Mouse (Mus musculus): ENCODE data around the gene Ubash3a. TPM values are rescaled to one million over a fixed set of nuclear protein-coding genes. Genes with fewer than 3 reads are reported as not detected.

The Ubash3a gene
- polyA plus RNA-seq (2014; fragmentation: Nextera tagmentation; extraction: Ambion mirVana): 0.11 and 0.36 TPM in 2 replicates

GRCm38 (mm10) chr17:31207771-31208334 lies at the start of gene Ubash3a:
Gene Ubash3a (plus strand): TSS chr17:31207873.
- Histone ChIP-seq H3K4me2 (ENCODE audit: low read depth, low read length) (no peak within 1 kb of the TSS), H3K27ac (replicated peaks; ENCODE audit: low read depth, low read length) (no peak within 1 kb of the TSS), H3K9me3 (replicated peaks; ENCODE audit: control insufficient read depth, low read length) (no peaks in the 10 kb centered on the region), H3K4me3 (ENCODE audit: low read depth, low read length) (no peak within 1 kb of the TSS), H3K36me3 (replicated peaks; ENCODE audit: control insufficient read depth, insufficient read depth, low read depth, low read length) (no peaks in the 10 kb centered on the region), H3K27me3 (ENCODE audit: control insufficient read depth, insufficient read depth, low read length) (no peaks in the 10 kb centered on the region), H3K4me1 (ENCODE audit: control insufficient read depth, insufficient read depth, low read length) (no peaks in the 10 kb centered on the region), H3K9ac (replicated peaks; ENCODE audit: low read length) (no peak within 1 kb of the TSS)
- 74% methylated on average over 12 of the region's 12 CpGs for WGBS
- ATAC-seq (replicated peaks; ENCODE audit: insufficient number of reproducible peaks, low FRiP score, low TSS enrichment, low read depth) (no peak), DNase-seq (ENCODE audit: low spot score) (no peak)

- ATAC-seq (replicated peaks; ENCODE audit: insufficient number of reproducible peaks, low FRiP score, low TSS enrichment, low read depth): no peak
- Histone ChIP-seq H3K9ac (replicated peaks; ENCODE audit: low read length) (no peak overlapping the region), H3K27me3 (ENCODE audit: control insufficient read depth, insufficient read depth, low read length) (no peaks in the 10 kb centered on the region), H3K27ac (replicated peaks; ENCODE audit: low read depth, low read length) (no peak overlapping the region), H3K4me1 (ENCODE audit: control insufficient read depth, insufficient read depth, low read length) (no peaks in the 10 kb centered on the region), H3K9me3 (replicated peaks; ENCODE audit: control insufficient read depth, low read length) (no peaks in the 10 kb centered on the region), H3K4me3 (ENCODE audit: low read depth, low read length) (no peak overlapping the region), H3K4me2 (ENCODE audit: low read depth, low read length) (no peak overlapping the region), H3K36me3 (replicated peaks; ENCODE audit: control insufficient read depth, insufficient read depth, low read depth, low read length) (no peaks in the 10 kb centered on the region)
- no peak for DNase-seq (ENCODE audit: low spot score)
- 77% methylated on average over 6 of the region's 6 CpGs for WGBS
Observed at GRCm38 (mm10) chr17:31157921-31158320, 49.8 kb upstream of the Ubash3a start.

GRCm38 (mm10) chr17:31160291-31160690 lies 47.4 kb upstream of the Ubash3a start:
- no peak for ATAC-seq (replicated peaks; ENCODE audit: insufficient number of reproducible peaks, low FRiP score, low TSS enrichment, low read depth)
- Histone ChIP-seq H3K9me3 (replicated peaks; ENCODE audit: control insufficient read depth, low read length) (no peaks in the 10 kb centered on the region), H3K4me1 (ENCODE audit: control insufficient read depth, insufficient read depth, low read length) (no peaks in the 10 kb centered on the region), H3K4me2 (ENCODE audit: low read depth, low read length) (no peak overlapping the region), H3K4me3 (ENCODE audit: low read depth, low read length) (no peak overlapping the region), H3K9ac (replicated peaks; ENCODE audit: low read length) (no peak overlapping the region), H3K36me3 (replicated peaks; ENCODE audit: control insufficient read depth, insufficient read depth, low read depth, low read length) (no peaks in the 10 kb centered on the region), H3K27me3 (ENCODE audit: control insufficient read depth, insufficient read depth, low read length) (no peaks in the 10 kb centered on the region), H3K27ac (replicated peaks; ENCODE audit: low read depth, low read length) (no peak overlapping the region)
- WGBS: 84% methylated on average over 4 of the region's 4 CpGs
- no peak for DNase-seq (ENCODE audit: low spot score)

GRCm38 (mm10) chr17:31162607-31163006 lies 45.1 kb upstream of the Ubash3a start:
- Histone ChIP-seq H3K27ac (replicated peaks; ENCODE audit: low read depth, low read length) (no peak overlapping the region), H3K36me3 (replicated peaks; ENCODE audit: control insufficient read depth, insufficient read depth, low read depth, low read length) (no peaks in the 10 kb centered on the region), H3K4me2 (ENCODE audit: low read depth, low read length) (no peak overlapping the region), H3K4me3 (ENCODE audit: low read depth, low read length) (no peak overlapping the region), H3K9me3 (replicated peaks; ENCODE audit: control insufficient read depth, low read length) (no peaks in the 10 kb centered on the region), H3K4me1 (ENCODE audit: control insufficient read depth, insufficient read depth, low read length) (no peaks in the 10 kb centered on the region), H3K9ac (replicated peaks; ENCODE audit: low read length) (no peak overlapping the region), H3K27me3 (ENCODE audit: control insufficient read depth, insufficient read depth, low read length) (no peaks in the 10 kb centered on the region)
- 89% methylated on average over 12 of the region's 12 CpGs for WGBS
- ATAC-seq (replicated peaks; ENCODE audit: insufficient number of reproducible peaks, low FRiP score, low TSS enrichment, low read depth) (no peak), DNase-seq (ENCODE audit: low spot score) (no peak)

- Histone ChIP-seq H3K4me1 (ENCODE audit: control insufficient read depth, insufficient read depth, low read length) (no peaks in the 10 kb centered on the region), H3K36me3 (replicated peaks; ENCODE audit: control insufficient read depth, insufficient read depth, low read depth, low read length) (no peaks in the 10 kb centered on the region), H3K4me3 (ENCODE audit: low read depth, low read length) (no peak overlapping the region), H3K4me2 (ENCODE audit: low read depth, low read length) (no peak overlapping the region), H3K9me3 (replicated peaks; ENCODE audit: control insufficient read depth, low read length) (no peaks in the 10 kb centered on the region), H3K9ac (replicated peaks; ENCODE audit: low read length) (no peak overlapping the region), H3K27ac (replicated peaks; ENCODE audit: low read depth, low read length) (no peak overlapping the region), H3K27me3 (ENCODE audit: control insufficient read depth, insufficient read depth, low read length) (no peaks in the 10 kb centered on the region)
- ATAC-seq (replicated peaks; ENCODE audit: insufficient number of reproducible peaks, low FRiP score, low TSS enrichment, low read depth) (no peak), DNase-seq (ENCODE audit: low spot score) (no peak)
- 79% methylated on average over 2 of the region's 2 CpGs for WGBS
Observed at GRCm38 (mm10) chr17:31163821-31164220, 43.9 kb upstream of the Ubash3a start.

- H3K27me3 ChIP-seq (ENCODE audit: control insufficient read depth, insufficient read depth, low read length): no peaks in the 10 kb centered on the region
- no peak for ATAC-seq (replicated peaks; ENCODE audit: insufficient number of reproducible peaks, low FRiP score, low TSS enrichment, low read depth)
- no peaks in the 10 kb centered on the region for H3K4me1 ChIP-seq (ENCODE audit: control insufficient read depth, insufficient read depth, low read length)
- no peaks in the 10 kb centered on the region for H3K9me3 ChIP-seq (replicated peaks; ENCODE audit: control insufficient read depth, low read length)
- no peak within 1 kb of the TSS for H3K4me3 ChIP-seq (ENCODE audit: low read depth, low read length)
- WGBS: 87% methylated on average over 6 of the region's 6 CpGs
- DNase-seq (ENCODE audit: low spot score): no peak
- H3K36me3 ChIP-seq (replicated peaks; ENCODE audit: control insufficient read depth, insufficient read depth, low read depth, low read length): no peaks in the 10 kb centered on the region
- H3K27ac ChIP-seq (replicated peaks; ENCODE audit: low read depth, low read length): no peak within 1 kb of the TSS
- no peak within 1 kb of the TSS for H3K4me2 ChIP-seq (ENCODE audit: low read depth, low read length)
- no peak within 1 kb of the TSS for H3K9ac ChIP-seq (replicated peaks; ENCODE audit: low read length)
Observed at GRCm38 (mm10) chr17:31165127-31165526, 42.5 kb upstream of the Ubash3a start, which contains the start of gene Tff1. Gene Tff1 (minus strand): TSS chr17:31165277.

- H3K4me1 ChIP-seq (ENCODE audit: control insufficient read depth, insufficient read depth, low read length): no peaks in the 10 kb centered on the region
- no peaks in the 10 kb centered on the region for H3K27me3 ChIP-seq (ENCODE audit: control insufficient read depth, insufficient read depth, low read length)
- H3K9me3 ChIP-seq (replicated peaks; ENCODE audit: control insufficient read depth, low read length): no peaks in the 10 kb centered on the region
- H3K9ac ChIP-seq (replicated peaks; ENCODE audit: low read length): no peak overlapping the region
- DNase-seq (ENCODE audit: low spot score) (no peak), ATAC-seq (replicated peaks; ENCODE audit: insufficient number of reproducible peaks, low FRiP score, low TSS enrichment, low read depth) (no peak)
- no peak overlapping the region for H3K4me2 ChIP-seq (ENCODE audit: low read depth, low read length)
- H3K36me3 ChIP-seq (replicated peaks; ENCODE audit: control insufficient read depth, insufficient read depth, low read depth, low read length): no peaks in the 10 kb centered on the region
- 80% methylated on average over 5 of the region's 5 CpGs for WGBS
- H3K27ac ChIP-seq (replicated peaks; ENCODE audit: low read depth, low read length): no peak overlapping the region
- no peak overlapping the region for H3K4me3 ChIP-seq (ENCODE audit: low read depth, low read length)
Observed at GRCm38 (mm10) chr17:31169796-31170195, 37.9 kb upstream of the Ubash3a start.

- Histone ChIP-seq H3K9me3 (replicated peaks; ENCODE audit: control insufficient read depth, low read length) (no peaks in the 10 kb centered on the region), H3K4me1 (ENCODE audit: control insufficient read depth, insufficient read depth, low read length) (no peaks in the 10 kb centered on the region), H3K4me2 (ENCODE audit: low read depth, low read length) (no peak overlapping the region), H3K36me3 (replicated peaks; ENCODE audit: control insufficient read depth, insufficient read depth, low read depth, low read length) (no peaks in the 10 kb centered on the region), H3K27ac (replicated peaks; ENCODE audit: low read depth, low read length) (no peak overlapping the region), H3K9ac (replicated peaks; ENCODE audit: low read length) (no peak overlapping the region), H3K4me3 (ENCODE audit: low read depth, low read length) (no peak overlapping the region), H3K27me3 (ENCODE audit: control insufficient read depth, insufficient read depth, low read length) (no peaks in the 10 kb centered on the region)
- ATAC-seq (replicated peaks; ENCODE audit: insufficient number of reproducible peaks, low FRiP score, low TSS enrichment, low read depth) (no peak), DNase-seq (ENCODE audit: low spot score) (no peak)
- 91% methylated on average over 4 of the region's 4 CpGs for WGBS
Observed at GRCm38 (mm10) chr17:31176321-31176720, 31.4 kb upstream of the Ubash3a start.

Measured in embryonic facial prominence, embryonic 11.5 days (tissue).